Mouse (Mus musculus): Measurements from ENCODE around the gene Nfxl1. TPM values are rescaled to one million over a fixed set of nuclear protein-coding genes. Genes with fewer than 3 reads are reported as not detected.
A peak's percentile ranks its signal among the peaks of the same experiment; 100 is the strongest.
"Not testable (repeated sequence)": the region's sequence is repeated elsewhere in the genome, so short reads cannot be mapped to it uniquely, and the experiment has no call there.

The Nfxl1 gene
- 1,000 to 10,000 TPM in 1 of 26 experiments, 100 to 1,000 TPM in 25; 123 to 1,096 (median 507) TPM for total RNA-seq (2018; cell fraction: chromatin; rRNA removed)
- total RNA-seq (2018; cell fraction: cytosol; rRNA removed) = 100 to 1,000 TPM in 6 of 26 experiments, 10 to 100 TPM in 20; 23.3 to 127 (median 61.7) TPM
- 100 to 1,000 TPM in 25 of 26 experiments, 10 to 100 TPM in 1; 77.0 to 559 (median 275) TPM for total RNA-seq (2018; cell fraction: nucleus; rRNA removed)
- polyA plus RNA-seq (2018) = 25.2 to 83.5 TPM (median 75.2 TPM) in 3 replicates

GRCm38 (mm10) chr5:72559544-72560049 lies at the start of gene Nfxl1:
Nfxl1 (minus strand) TSS chr5:72559684.
- under 1% methylated on average over 40 of the region's 42 CpGs for WGBS (ENCODE audit: missing documents)

GRCm38 (mm10) chr5:72603138-72603537 lies 43.7 kb upstream of the Nfxl1 start:
- Histone ChIP-seq H3K36me3 (ENCODE audit: inconsistent target) (no peaks in the 10 kb centered on the region), H3K4me3 (ENCODE audit: inconsistent target) (no peak overlapping the region), H3K79me2 (ENCODE audit: inconsistent target) (no peaks in the 10 kb centered on the region), H3K27ac (no peak overlapping the region)
- WGBS (ENCODE audit: missing documents) = 100% methylated on average over 4 of the region's 4 CpGs

More at GRCm38 (mm10) chr5:72559544-72560049, at the start of gene Nfxl1:
- H3K79me2 ChIP-seq (ENCODE audit: inconsistent target) = peaks cover 47% of the 10 kb centered on the region
- H3K36me3 ChIP-seq (ENCODE audit: inconsistent target) = no peaks in the 10 kb centered on the region
- peak within 1 kb of the TSS; percentile 61 for H3K4me3 ChIP-seq (ENCODE audit: inconsistent target)
- peak within 1 kb of the TSS; percentile 61 for H3K27ac ChIP-seq

GRCm38 (mm10) chr5:72601006-72601405 lies 41.5 kb upstream of the Nfxl1 start:
- Histone ChIP-seq H3K79me2 (ENCODE audit: inconsistent target) (no peaks in the 10 kb centered on the region), H3K36me3 (ENCODE audit: inconsistent target) (no peaks in the 10 kb centered on the region), H3K4me3 (ENCODE audit: inconsistent target) (no peak overlapping the region), H3K27ac (no peak overlapping the region)
- 15% methylated on average over 5 of the region's 5 CpGs for WGBS (ENCODE audit: missing documents)

- no peaks in the 10 kb centered on the region for H3K79me2 ChIP-seq (ENCODE audit: inconsistent target)
- H3K4me3 ChIP-seq (ENCODE audit: inconsistent target) = no peak within 1 kb of the TSS
- H3K27ac ChIP-seq = no peak within 1 kb of the TSS
- WGBS (ENCODE audit: missing documents) = 8% methylated on average over 38 of the region's 38 CpGs
- no peaks in the 10 kb centered on the region for H3K36me3 ChIP-seq (ENCODE audit: inconsistent target)
Observed at GRCm38 (mm10) chr5:72587192-72587681, 27.8 kb upstream of the Nfxl1 start, which contains the start of gene Gm5868. Gm5868 (minus strand) TSS chr5:72587551.

GRCm38 (mm10) chr5:72586667-72587191 lies 27.2 kb upstream of the Nfxl1 start:
- H3K4me3 ChIP-seq (ENCODE audit: inconsistent target); H3K79me2 ChIP-seq (ENCODE audit: inconsistent target); H3K27ac ChIP-seq; H3K36me3 ChIP-seq (ENCODE audit: inconsistent target): not testable (repeated sequence)
- WGBS (ENCODE audit: missing documents) = 57% methylated on average over 24 of the region's 25 CpGs

- not testable (repeated sequence) for H3K79me2 ChIP-seq (ENCODE audit: inconsistent target); H3K4me3 ChIP-seq (ENCODE audit: inconsistent target); H3K27ac ChIP-seq; H3K36me3 ChIP-seq (ENCODE audit: inconsistent target)
- 56% methylated on average over 2 of the region's 7 CpGs for WGBS (ENCODE audit: missing documents)
Observed at GRCm38 (mm10) chr5:72586122-72586521, 26.6 kb upstream of the Nfxl1 start.

GRCm38 (mm10) chr5:72580970-72581332 lies 21.5 kb upstream of the Nfxl1 start, which contains the start of gene Zar1:
Zar1 (minus strand) TSS chr5:72581254.
- WGBS (ENCODE audit: missing documents) = 10% methylated on average over 17 of the region's 21 CpGs

GRCm38 (mm10) chr5:72580088-72580969 lies 20.8 kb upstream of the Nfxl1 start:
- H3K4me3 ChIP-seq (ENCODE audit: inconsistent target); H3K79me2 ChIP-seq (ENCODE audit: inconsistent target); H3K27ac ChIP-seq; H3K36me3 ChIP-seq (ENCODE audit: inconsistent target): not testable (repeated sequence)
- WGBS (ENCODE audit: missing documents) = 12% methylated on average over 35 of the region's 73 CpGs

More at GRCm38 (mm10) chr5:72580970-72581332, 21.5 kb upstream of the Nfxl1 start, which contains the start of gene Zar1:
- H3K79me2 ChIP-seq (ENCODE audit: inconsistent target); H3K36me3 ChIP-seq (ENCODE audit: inconsistent target); H3K4me3 ChIP-seq (ENCODE audit: inconsistent target); H3K27ac ChIP-seq: not testable (repeated sequence)

GRCm38 (mm10) chr5:72579599-72579998 lies 20.1 kb upstream of the Nfxl1 start:
- not testable (repeated sequence) for H3K36me3 ChIP-seq (ENCODE audit: inconsistent target); H3K4me3 ChIP-seq (ENCODE audit: inconsistent target); H3K79me2 ChIP-seq (ENCODE audit: inconsistent target); H3K27ac ChIP-seq
- WGBS (ENCODE audit: missing documents) = 82% methylated on average over 9 of the region's 10 CpGs

GRCm38 (mm10) chr5:72565621-72566020 lies 6.1 kb upstream of the Nfxl1 start:
- H3K79me2 ChIP-seq (ENCODE audit: inconsistent target) = no peaks in the 10 kb centered on the region
- no peaks in the 10 kb centered on the region for H3K36me3 ChIP-seq (ENCODE audit: inconsistent target)
- 95% methylated on average over 5 of the region's 5 CpGs for WGBS (ENCODE audit: missing documents)
- no peak overlapping the region for H3K27ac ChIP-seq
- H3K4me3 ChIP-seq (ENCODE audit: inconsistent target) = no peak overlapping the region

- WGBS (ENCODE audit: missing documents) = 97% methylated on average over 2 of the region's 2 CpGs
Observed at GRCm38 (mm10) chr5:72563183-72563582, 3.7 kb upstream of the Nfxl1 start.

GRCm38 (mm10) chr5:72560976-72561628 lies 1.6 kb upstream of the Nfxl1 start:
- no peaks in the 10 kb centered on the region for H3K36me3 ChIP-seq (ENCODE audit: inconsistent target)
- H3K4me3 ChIP-seq (ENCODE audit: inconsistent target) = no peak overlapping the region
- no peak overlapping the region for H3K27ac ChIP-seq
- H3K79me2 ChIP-seq (ENCODE audit: inconsistent target) = peaks cover 32% of the 10 kb centered on the region
- WGBS (ENCODE audit: missing documents) = 59% methylated on average over 3 of the region's 3 CpGs

More at GRCm38 (mm10) chr5:72563183-72563582, 3.7 kb upstream of the Nfxl1 start:
- H3K36me3 ChIP-seq (ENCODE audit: inconsistent target); H3K4me3 ChIP-seq (ENCODE audit: inconsistent target); H3K27ac ChIP-seq: not testable (repeated sequence)
- H3K79me2 ChIP-seq (ENCODE audit: inconsistent target) = peaks cover 13% of the 10 kb centered on the region

GRCm38 (mm10) chr5:72558716-72559526 lies 563 bp downstream of the Nfxl1 start:
- Histone ChIP-seq H3K79me2 (ENCODE audit: inconsistent target) (peaks cover 53% of the 10 kb centered on the region), H3K36me3 (ENCODE audit: inconsistent target) (no peaks in the 10 kb centered on the region), H3K27ac (peak overlapping the region; percentile 61), H3K4me3 (ENCODE audit: inconsistent target) (peak overlapping the region; percentile 61)
- WGBS (ENCODE audit: missing documents) = 5% methylated on average over 54 of the region's 57 CpGs

Measured in macrophage (primary cell).